Mouse (Mus musculus) T-helper 17 cell (primary cell): ENCODE measurements around the gene Gm16405.

ENCODE experiments used
- in situ Hi-C, 2 experiments: fragments of 300-600 bp; cut with MboI, MseI; formaldehyde crosslinking; loops; 1 replicate in 1 of 2; 2 replicates in 1 of 2; pipeline ENCODE4 v1.15.1; 2025; ENCODE audit warnings: high pct_unique_total_duplicates in 2 of 2

Gene Gm16405

GRCm38 (mm10) chrX:54530908-54531307, at the start of gene Gm16405:
Gm16405 (plus strand) TSS chrX:54531208.
- in situ Hi-C loops = loop anchor here in 1 of 2 experiments (5.0 to 25.0 kb wide), 2 partner anchors 1021 to 1281 kb away; no protein-coding TSS in a partner anchor
